Mouse (Mus musculus) left cerebral cortex, adult 18-20 months (tissue): ENCODE results near the gene Lyl1. TPM values are rescaled to one million over a fixed set of nuclear protein-coding genes. Genes with fewer than 3 reads are reported as not detected.
A peak's percentile ranks its signal among the peaks of the same experiment; 100 is the strongest.

ENCODE experiments used
- DNase-seq, 2 experiments: peaks; one replicate each; pipeline ENCODE4 v3.0.0; 2021 to 2022; ENCODE audit warnings: low spot score in 2 of 2, mixed read lengths in 1 of 2
- long read RNA-seq, 2 experiments: library from polyadenylated mRNA; stranded (forward); transcript quantifications; one replicate each; pipeline ENCODE4 v2.0.0; 2021
- total RNA-seq, 2 experiments: library from RNA; stranded (reverse); gene quantifications; 2 replicates each; pipeline ENCODE4 v1.2.3; 2021

The Lyl1 gene
- total RNA-seq: 1 to 10 TPM; 2.6 TPM
- long read RNA-seq, experiment 1, partial matches to known transcripts: 1 of 2 reads
- long read RNA-seq, experiment 1, other reads (novel, unspliced or antisense): 1 of 2 reads
- long read RNA-seq, experiment 2, partial matches to known transcripts: 0 of 2 reads
- long read RNA-seq, experiment 2, other reads (novel, unspliced or antisense): 1 of 2 reads

DNA sequence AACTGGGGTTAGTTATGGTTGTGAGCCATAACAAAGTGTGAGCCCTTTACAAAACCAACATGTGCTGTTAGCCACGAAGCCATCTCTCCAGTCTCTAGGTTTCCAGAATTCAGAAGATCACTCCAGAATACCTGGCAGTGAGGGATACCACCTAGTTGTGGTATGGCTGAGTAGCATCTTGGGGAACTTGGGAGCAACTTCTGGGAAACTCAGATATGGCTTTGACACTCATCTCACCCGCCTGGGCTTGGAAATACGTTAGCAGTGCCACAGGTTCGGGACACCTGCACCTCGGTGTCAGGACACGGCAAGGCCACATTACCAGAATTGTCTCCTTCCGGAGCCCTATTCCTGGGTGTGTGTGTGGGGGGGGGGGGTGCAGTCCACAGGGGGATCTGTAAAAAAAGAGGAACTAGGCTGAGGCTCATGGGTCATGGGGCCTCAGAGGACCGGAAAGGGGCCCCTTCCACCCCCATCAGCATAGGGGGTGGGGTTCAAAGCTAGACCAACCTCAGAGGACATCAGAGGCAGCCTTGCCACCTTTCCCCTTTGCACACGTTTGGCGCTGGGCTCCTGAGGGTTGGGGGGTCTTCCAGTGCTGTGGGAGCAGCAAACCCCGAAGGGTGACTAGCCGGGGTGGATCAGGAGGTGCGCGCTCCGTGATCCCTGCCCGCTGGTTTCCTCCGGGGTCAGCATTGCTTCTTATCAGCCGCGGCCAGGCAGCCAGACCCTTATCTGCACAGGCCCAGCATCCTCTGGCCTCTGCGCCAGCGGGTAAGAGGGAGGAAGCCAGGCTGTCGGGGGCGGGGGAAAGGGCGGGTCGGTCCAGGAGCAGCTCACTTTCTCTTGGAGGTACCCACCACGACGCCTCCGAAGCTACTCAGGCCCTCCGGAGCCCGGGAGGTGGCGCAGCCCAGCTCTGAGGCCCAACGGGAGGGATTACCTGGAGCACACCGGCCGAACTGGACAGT, at the start of gene Lyl1:
Lyl1 (plus strand) TSS at position 517 of the 971 bp plus-strand sequence.
- DNase-seq: no peak

DNA sequence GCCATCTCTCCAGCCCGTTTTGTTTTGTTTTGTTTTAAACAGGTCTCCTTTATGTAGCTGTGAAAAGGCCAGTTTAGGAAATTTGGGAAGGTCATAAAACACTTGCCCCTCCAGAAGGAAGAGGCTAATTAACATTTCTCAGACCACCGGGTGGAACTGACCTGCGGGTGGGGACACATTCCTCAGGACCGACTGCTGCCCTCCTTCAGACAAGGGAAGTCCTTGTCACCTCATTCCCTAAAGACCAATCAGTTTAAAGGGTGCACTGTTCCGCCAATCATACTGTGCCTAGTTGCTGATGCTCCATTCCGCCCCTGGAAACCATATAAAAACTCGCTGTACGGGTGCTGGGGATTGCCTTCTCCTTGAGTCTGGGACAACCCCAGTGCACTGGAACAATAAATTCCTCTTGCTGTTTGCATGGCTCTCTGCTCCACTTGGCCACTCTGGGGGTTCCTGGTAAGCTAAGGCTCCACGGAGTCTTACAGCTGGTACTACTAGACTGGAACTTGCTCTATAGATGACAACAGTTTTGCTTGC, 48.1 kb upstream of the Lyl1 start:
- DNase-seq: no peak

DNA sequence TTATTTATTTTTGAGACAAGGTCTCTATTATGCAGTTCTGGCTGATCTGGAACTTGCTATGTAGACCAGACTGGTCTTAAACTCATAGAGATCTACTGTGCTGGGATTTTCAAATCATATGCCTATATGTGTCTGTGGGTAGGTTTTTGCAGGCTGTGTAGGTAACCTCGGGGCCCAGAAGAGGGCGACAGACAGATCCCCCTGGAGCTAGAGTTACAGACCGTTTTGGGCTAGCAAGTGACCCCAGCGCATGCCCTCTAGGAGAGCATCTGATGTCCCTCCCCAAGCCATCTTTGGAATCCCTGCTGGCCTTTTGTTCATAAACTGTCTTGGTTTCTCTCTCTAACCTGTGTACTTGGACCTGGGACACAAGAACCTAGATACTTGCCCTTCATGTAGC, 46.7 kb upstream of the Lyl1 start:
- no peak for DNase-seq

DNA sequence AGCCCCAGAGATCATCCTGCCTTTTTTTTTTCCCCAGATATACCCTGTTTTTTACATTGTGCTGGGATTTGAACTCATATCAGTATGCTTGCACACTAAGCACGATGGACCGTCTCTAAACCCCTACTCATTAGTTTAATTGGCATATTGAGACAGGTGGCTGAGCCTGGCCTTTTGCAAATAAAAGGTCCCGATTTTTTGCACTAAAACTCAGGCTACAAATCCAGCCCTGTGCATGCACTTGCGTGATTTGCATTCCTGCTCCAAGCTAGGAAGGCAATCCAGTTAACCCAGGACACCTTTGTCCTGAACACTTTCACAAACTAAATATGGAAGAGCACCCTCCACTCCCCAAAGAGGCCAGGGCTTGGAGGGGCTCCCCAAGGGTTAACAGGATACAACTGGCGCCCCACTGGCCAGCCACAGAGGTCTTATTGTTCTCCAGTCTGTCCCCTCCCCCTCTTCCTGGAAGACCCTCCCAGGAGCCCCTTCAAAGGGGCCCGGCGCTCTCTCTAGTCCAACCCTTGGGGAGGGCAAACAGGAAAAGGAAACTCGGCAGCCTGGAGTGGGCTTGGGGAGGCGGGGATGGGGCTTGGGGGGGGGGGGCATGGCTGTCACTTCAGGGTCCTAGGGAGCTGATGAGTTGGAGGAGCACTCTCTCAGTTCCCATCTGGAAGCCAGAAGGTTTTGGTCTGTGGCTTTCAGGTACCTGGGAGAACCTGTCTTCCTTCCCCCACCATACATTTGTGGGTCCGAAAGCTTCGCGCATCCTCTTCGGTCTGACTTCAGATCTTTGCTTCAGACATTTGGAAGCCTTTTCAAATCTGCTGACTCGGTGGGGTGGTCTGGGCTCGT, 45.7 kb upstream of the Lyl1 start:
- no peak for DNase-seq

DNA sequence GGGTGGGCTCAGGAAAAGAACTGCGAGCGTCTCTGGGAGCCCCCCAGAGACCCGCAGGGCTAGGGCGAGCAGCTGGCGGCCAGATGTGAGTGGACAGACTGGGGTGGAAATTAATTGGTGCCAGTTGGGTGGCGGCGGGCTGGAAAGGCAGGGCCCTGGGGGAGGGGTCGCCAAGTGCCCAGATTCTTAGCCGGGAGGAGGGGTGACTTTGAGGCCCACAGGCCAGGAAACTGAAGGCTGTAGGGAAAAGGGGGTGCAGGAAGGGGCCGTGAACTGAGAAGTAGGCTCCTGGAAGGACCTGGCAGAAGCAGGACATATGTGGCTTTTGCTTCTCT, 45.1 kb upstream of the Lyl1 start:
- no peak for DNase-seq

DNA sequence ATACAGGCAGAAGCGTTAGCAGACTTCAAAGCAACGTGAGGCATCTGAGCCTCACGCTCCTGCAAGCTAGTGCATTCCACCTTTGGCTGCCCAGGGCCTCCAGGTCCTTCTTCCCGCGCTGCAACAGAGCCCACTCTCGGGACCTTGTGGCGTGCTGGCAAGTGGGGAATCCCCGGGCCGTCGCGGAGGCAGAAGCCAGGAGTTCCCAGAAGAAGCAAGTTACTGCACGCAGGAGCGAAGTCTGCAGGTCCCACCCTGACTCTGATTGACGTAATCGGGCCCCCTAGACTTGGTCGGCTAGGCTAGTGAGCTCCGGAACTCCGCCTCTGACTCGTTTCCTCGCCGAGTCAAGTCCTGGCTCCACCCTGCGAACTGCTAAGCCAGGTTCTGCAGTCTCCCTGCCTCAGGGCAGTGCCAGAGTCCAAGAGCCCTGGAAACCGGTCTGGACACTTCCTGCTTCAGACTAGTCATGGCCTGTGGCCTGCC, 44.6 kb upstream of the Lyl1 start:
- no peak for DNase-seq

DNA sequence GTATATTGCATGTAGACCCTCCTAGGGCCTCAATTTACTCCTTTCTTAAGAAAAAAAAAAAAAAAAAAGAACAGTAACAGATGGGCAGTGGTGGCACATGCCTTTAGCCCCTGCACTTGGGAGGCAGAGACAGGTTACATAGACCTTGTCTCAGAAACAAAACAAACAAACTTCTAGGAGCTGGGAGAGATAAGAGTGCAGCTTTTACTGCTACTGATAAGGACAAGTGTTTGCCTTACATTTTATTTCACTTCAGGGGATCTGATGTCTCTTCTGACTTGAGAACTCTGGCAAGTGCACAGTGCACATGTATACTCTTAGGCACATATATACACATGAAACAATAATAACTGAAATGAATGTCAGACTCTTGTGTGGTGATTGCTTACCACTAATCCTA, 44.1 kb upstream of the Lyl1 start:
- no peak for DNase-seq

DNA sequence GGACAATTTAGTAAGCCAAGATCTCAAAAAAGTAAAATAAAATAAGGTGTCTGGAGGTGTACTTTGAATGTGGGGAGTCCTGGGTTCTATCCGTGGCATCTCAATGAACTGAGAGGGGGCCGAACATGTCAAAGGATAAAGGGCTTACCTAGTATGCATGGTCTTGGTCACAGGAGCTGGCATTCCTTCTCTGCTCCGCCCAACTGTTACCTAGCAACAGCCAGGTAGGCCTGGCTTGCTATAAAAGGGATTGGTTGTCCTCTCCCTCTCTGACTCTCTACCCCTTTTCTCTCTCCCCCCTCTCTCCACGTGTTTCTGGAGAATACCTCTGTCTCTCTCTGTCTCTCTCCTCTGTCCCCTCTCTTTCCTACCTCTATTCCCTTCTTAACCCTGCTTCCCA, 43.6 kb upstream of the Lyl1 start:
- DNase-seq: no peak

DNA sequence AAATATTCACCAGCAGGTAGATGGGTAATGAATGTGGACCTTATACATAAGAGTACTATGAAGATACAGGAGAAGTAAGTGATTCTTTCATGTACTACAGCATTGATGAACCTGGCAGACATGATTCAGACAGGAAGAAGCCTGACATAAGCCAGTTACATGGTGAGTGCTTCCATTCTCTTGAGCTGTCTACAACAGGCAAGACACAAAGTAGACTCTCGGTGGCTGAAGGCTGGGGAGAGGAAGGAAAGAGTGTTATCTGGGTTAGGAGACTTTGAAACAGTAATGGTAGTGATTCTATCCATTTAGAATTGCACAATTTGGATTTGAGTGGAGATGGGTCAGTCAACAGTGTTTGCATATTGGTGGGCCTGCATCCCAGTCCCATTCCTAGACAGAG, 42.3 kb upstream of the Lyl1 start:
- no peak for DNase-seq

DNA sequence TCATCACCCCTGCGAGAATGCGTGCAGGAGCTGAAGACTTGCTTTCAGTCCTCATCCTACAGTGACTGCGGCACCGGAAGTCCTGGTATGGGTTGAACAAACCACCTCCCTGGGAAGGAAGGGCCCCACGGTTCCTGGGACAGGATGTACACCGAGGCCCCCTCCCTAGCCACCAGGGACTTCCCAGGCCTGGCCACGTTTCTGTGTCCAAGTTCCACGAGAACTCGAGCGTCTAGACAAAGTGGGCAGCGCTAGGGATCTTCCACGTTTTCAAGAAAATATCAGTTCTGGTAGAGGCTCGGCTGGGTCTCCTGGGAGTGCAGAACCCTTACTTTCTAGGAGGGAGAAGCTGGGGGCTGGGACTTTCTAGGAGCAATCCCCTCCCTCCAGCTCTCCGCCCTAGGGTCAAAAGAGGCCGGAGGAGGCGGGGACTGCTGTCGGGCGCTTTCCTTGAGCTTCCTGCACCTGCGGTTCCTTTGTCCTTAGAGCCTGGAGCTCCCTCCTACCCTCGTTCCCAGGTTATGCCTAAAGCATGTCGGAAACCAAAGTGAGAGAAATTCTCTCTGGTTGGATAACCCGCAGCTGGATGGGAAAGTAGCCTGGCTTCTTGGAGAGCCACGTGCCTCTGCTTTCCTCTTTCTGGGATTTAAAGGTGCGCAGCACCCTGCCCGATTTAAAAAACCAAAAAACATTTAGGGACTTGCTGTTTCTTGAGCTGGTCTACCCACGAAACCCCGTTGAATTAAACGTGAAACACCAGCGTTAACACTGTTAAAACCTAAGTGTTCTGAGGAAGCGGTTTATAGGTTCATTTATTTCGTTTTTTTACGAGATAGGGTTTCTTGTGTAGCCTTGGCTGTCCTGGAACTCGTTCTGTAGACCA, 41.1 kb upstream of the Lyl1 start:
- DNase-seq: no peak

DNA sequence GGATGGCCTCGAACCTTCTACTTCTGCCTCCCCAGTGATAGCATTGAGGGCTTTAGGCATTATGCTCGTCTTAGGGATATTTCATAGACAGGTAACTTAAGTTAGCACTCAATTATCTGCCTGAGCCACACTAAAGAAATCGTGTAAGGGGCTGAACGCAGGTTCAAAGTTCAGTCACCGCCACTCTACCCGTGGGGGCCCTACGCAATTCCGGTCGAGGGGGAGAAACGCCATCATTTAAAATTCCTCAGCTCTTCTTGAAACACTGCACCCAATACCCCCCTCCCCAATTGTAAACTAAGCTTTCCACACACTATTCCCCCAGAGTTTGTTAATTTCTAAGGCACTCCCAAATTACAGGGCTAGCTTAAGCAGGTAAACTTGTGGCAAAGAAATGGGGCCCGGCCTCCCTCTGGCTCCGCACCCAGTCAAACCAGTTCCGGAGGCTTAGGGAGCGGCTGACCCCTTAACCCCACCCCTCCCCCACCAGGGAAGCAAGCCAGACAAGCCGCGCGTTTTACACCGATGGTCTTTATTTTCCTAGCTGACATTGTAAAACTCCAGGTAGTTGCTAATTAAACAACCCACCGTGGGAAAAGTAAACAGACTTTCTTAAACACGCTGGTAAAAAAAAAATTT, 40.3 kb upstream of the Lyl1 start:
- no peak for DNase-seq

DNA sequence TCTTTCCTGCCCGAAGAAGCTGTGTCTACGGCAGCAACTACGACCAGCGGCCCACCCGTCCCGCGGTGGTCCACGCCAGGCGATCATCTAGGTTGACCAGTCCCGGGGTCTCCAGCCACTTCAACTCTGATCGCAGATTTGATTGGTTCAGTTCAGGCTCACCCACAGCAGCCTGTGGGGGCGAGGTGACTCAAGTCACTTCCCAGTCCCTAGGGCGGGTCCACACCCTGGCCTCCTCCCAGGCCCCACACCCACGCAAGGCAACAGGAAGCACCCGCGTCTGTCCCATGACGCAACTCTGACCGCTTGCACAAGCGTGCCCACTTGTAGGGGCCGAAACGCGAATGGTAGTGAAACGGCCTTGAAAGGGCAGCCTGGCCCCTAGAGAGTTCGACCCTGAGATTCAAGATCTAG, 39.8 kb upstream of the Lyl1 start:
- peak; percentile 54 to 63 for DNase-seq

DNA sequence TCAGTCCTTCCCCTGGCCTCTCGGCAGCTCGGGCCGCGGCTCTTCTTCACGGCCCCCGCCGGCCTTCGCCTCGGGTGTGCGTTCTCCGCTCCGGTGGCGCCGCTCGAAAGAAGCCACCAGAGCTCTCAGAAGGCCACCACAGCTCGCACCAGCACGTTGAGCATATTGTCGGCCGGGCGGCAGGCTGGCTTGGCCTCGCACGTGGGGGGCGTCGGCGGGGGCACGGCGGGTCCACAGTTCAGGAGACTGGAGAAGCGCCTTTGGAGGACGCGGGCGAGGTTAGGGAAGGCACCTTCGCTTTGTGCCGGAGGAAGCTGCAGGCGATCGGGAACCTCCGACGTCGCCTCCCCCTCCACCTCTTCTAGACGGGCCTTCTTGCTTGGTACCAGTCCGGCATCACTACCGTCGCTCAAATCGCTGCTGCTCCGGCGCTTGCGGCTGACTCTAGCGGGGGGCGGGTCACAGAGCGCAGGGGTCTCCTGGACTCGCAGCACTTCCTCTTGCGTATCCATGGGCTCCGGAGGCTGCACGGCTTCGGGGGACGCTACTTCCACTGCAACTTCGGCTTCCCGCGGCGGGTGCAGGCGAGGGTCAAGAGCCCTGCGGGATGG, 39.2 kb upstream of the Lyl1 start:
- DNase-seq: no peak

DNA sequence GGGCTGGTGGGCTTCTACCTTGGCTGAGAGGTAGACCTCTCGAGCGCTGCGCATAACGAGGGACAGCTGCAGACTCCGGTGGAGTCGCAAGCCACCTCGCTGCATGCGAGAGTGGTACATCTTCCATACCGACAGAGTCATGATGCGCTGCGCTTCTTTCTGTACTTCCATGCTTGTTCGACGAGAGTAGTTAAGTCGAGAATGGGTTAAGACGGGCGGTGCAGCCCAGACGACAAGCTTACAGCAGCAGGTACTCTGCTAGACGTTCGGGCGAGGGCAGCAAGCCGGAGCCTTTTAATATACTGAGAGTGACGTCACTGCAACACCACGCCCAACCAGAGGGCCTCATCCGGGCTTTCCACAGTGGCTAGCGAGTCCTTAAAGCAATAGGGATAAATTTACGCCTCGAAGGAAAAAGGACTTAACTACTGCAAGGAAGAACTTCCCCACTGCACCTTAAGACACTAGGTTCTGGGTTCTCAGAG, 38.6 kb upstream of the Lyl1 start, which contains the start of gene Ier2:
Ier2 (minus strand) TSS at position 272 of the 485 bp plus-strand sequence.
- DNase-seq: peak; percentile 91 to 92

DNA sequence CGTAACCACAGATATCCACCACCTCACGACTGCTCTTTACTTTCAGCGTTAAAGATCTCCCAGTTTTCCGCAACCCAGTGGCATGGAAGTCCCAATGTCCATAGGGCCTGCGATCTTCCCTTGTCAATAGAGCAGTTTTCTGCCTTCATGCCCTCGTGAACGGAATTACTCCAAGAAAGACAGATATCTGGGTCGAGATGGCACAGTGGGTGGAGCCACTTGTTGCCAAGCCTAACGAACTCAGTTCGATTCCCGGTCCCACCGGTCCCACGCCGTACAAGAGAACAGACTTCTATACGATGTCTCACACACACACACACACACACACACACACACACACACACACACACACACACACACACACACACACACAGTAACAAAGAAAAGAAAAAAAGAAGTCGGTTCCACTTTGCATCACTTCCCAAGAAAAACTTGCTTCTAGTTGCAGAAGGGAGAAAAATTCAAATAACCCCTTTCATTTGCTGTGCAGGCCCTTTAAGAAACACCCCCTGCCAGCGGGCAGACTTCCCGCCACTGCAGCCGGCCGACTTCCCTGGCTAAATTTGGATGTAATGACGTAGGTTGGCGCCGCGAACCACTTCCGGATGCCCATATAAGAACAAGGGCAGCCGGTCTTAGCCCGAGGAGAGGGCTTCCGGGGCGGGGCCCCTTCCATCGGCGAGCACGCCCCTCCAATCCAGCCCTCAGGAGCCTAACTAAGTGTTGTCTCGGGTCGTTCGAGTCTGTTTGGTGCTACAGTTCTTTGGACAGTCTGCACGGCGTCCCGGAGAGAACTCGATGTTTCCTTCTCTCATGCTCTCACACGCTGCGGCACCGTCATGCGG, 37.6 kb upstream of the Lyl1 start:
- peak; percentile 96 for DNase-seq

DNA sequence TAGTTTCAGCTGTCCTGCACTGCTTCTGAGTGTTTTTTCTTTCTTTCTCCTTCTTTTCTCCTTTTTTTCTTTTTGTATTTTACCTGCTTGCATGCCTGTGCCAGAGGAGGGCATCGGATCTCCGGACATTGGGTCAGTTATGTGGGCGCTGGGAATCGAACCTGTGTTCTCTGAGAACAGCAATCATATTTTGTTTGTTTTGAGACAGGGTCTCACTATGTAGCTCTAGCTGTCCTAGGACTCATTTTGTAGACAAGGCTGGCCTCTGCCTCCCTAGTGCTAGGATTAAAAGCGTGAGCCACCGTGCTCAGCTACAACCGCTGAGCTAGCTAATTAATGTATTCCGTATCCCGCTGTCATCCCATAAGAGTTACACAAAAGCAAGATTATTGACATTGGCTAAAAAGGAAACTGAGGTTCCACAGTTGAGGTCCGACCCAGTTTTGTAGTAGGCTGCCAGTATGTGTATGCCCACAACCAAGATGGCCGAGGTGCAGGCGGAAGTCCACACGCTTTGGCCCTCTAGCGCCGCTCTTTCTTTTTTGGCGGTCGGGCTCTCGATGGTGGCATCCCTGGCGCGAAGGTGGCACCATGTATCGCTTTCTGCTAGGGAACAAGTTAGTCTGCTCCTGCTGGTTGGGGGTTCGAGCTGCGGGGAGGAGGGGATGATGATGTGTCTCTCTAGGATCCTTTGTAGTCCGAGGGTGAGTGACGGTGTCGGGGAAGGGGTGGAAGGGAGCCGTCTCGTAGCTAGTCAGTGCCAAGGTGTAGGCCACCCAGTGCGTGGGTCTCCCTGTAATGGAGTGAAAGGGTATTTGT, 36.5 kb upstream of the Lyl1 start:
- DNase-seq: peak; percentile 72 to 84

DNA sequence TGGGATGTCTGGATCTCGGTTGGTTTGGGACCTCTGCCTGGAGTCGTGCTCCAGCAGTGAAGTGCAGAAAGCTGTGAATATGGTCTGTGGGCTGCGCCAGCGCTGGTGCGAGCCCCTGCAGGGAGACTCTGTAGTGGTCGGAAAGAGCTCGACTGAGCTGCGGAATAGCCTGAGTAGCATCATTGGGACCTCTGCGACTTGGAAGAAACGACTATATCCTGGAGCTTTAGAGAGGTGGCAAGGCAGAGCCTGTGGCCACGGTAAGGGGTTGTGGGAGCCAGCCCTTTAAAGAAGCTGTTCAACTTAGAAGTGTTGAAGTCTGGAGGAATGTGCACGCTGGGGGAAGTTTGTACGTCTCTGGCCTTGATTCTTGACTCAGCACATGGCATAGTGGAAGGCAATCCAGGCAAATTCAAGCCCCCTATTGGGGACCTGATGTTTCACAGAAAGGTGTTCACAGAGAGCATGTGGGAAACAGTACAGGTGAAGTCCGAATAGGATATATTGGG, 35.8 kb upstream of the Lyl1 start:
- DNase-seq: no peak
